Mouse (Mus musculus): Measurements from ENCODE around the gene Ifi47. TPM values are rescaled to one million over a fixed set of nuclear protein-coding genes. Genes with fewer than 3 reads are reported as not detected.

Gene Ifi47
- polyA plus RNA-seq, 1 experiment = 45.3 TPM

- no peak for DNase-seq
- 77% methylated on average over 3 of the region's 3 CpGs for WGBS
- peaks cover 24% of the 10 kb centered on the region for H3K4me1 ChIP-seq (replicated peaks; ENCODE audit: control insufficient read depth, insufficient read depth, low read length)
Observed at GRCm38 (mm10) chr11:49089735-49090507, 13.5 kb downstream of the Ifi47 start.

GRCm38 (mm10) chr11:49090551-49090950, 14.2 kb downstream of the Ifi47 start:
- peaks cover 29% of the 10 kb centered on the region for H3K4me1 ChIP-seq (replicated peaks; ENCODE audit: control insufficient read depth, insufficient read depth, low read length)
- DNase-seq = no peak
- WGBS = 57% methylated on average over 5 of the region's 5 CpGs
- H3K4me3 ChIP-seq (ENCODE audit: control insufficient read depth, insufficient read depth, low read length) = no peak overlapping the region
- TF ChIP-seq POLR2A (IDR thresholded peaks at IDR 0.05; ENCODE audit: control insufficient read depth, extremely low read depth, insufficient read depth, low read length, poor library complexity) = no peak
- TF ChIP-seq CTCF (IDR thresholded peaks at IDR 0.05; ENCODE audit: borderline replicate concordance, control insufficient read depth, extremely low read depth, insufficient read depth, low read length, poor library complexity) = no peak
- H3K27ac ChIP-seq (ENCODE audit: control insufficient read depth, insufficient read depth, low read length) = no peak overlapping the region; the same call in 1 of the 2 replicates
- no peaks in the 10 kb centered on the region for H3K27me3 ChIP-seq (ENCODE audit: control insufficient read depth, insufficient read depth, low read length)
- H3K36me3 ChIP-seq (ENCODE audit: control insufficient read depth, insufficient read depth, low read length) = peaks cover 9% of the 10 kb centered on the region

More at GRCm38 (mm10) chr11:49089735-49090507, 13.5 kb downstream of the Ifi47 start:
- TF ChIP-seq CTCF (IDR thresholded peaks at IDR 0.05; ENCODE audit: borderline replicate concordance, control insufficient read depth, extremely low read depth, insufficient read depth, low read length, poor library complexity) (no peak), POLR2A (IDR thresholded peaks at IDR 0.05; ENCODE audit: control insufficient read depth, extremely low read depth, insufficient read depth, low read length, poor library complexity) (no peak)
- H3K4me3 ChIP-seq (ENCODE audit: control insufficient read depth, insufficient read depth, low read length) = no peak overlapping the region
- no peaks in the 10 kb centered on the region for H3K27me3 ChIP-seq (ENCODE audit: control insufficient read depth, insufficient read depth, low read length)
- peaks cover 3% of the 10 kb centered on the region; the same call in 1 of the 2 replicates for H3K36me3 ChIP-seq (ENCODE audit: control insufficient read depth, insufficient read depth, low read length)
- H3K27ac ChIP-seq (ENCODE audit: control insufficient read depth, insufficient read depth, low read length) = no peak overlapping the region

GRCm38 (mm10) chr11:49091171-49091570, 14.8 kb downstream of the Ifi47 start:
- Histone ChIP-seq H3K4me1 (replicated peaks; ENCODE audit: control insufficient read depth, insufficient read depth, low read length) (peaks cover 30% of the 10 kb centered on the region), H3K27ac (ENCODE audit: control insufficient read depth, insufficient read depth, low read length) (peak overlapping the region; percentile 31; the same call in 1 of the 2 replicates), H3K27me3 (ENCODE audit: control insufficient read depth, insufficient read depth, low read length) (no peaks in the 10 kb centered on the region), H3K36me3 (ENCODE audit: control insufficient read depth, insufficient read depth, low read length) (peaks cover 15% of the 10 kb centered on the region), H3K4me3 (ENCODE audit: control insufficient read depth, insufficient read depth, low read length) (no peak overlapping the region)
- 89% methylated on average over 4 of the region's 4 CpGs for WGBS
- DNase-seq = no peak
- TF ChIP-seq POLR2A (IDR thresholded peaks at IDR 0.05; ENCODE audit: control insufficient read depth, extremely low read depth, insufficient read depth, low read length, poor library complexity) (no peak), CTCF (IDR thresholded peaks at IDR 0.05; ENCODE audit: borderline replicate concordance, control insufficient read depth, extremely low read depth, insufficient read depth, low read length, poor library complexity) (no peak)

DNA sequence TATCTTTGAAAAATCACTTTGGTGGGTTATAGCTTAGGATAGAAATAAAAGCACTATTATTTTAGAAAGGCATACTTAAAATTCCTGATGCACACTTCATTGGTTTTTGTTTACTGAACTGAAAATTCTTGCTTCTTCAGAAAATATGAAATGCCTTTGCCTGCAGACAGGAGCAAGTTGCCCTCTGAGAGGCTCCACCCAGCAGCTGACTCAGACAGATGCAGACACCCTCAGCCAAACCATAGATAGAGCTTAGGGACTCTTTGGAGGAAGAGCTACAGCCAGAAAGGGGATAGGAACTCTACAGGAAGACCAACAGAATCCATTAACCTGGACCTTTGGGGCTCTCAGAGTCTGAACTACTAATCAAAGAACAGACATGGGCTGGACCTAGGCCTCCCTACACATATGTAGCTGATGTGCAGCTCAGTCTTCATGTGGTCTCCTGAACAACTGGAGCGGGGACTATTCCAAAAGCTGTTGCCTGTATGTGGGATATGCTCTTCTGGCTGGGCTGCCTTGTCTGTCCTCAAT, 15.7 kb downstream of the Ifi47 start:
- no peak overlapping the region for H3K4me3 ChIP-seq (ENCODE audit: control insufficient read depth, insufficient read depth, low read length)
- H3K27ac ChIP-seq (ENCODE audit: control insufficient read depth, insufficient read depth, low read length) = peak overlapping the region; percentile 94
- H3K27me3 ChIP-seq (ENCODE audit: control insufficient read depth, insufficient read depth, low read length) = no peaks in the 10 kb centered on the region
- DNase-seq = no peak
- WGBS = 88% methylated on average over 1 of the region's 1 CpGs
- peaks cover 19% of the 10 kb centered on the region for H3K36me3 ChIP-seq (ENCODE audit: control insufficient read depth, insufficient read depth, low read length)
- TF ChIP-seq CTCF (IDR thresholded peaks at IDR 0.05; ENCODE audit: borderline replicate concordance, control insufficient read depth, extremely low read depth, insufficient read depth, low read length, poor library complexity) = no peak
- peaks cover 26% of the 10 kb centered on the region for H3K4me1 ChIP-seq (replicated peaks; ENCODE audit: control insufficient read depth, insufficient read depth, low read length)

- peaks cover 26% of the 10 kb centered on the region for H3K4me1 ChIP-seq (replicated peaks; ENCODE audit: control insufficient read depth, insufficient read depth, low read length)
- TF ChIP-seq POLR2A (IDR thresholded peaks at IDR 0.05; ENCODE audit: control insufficient read depth, extremely low read depth, insufficient read depth, low read length, poor library complexity) (no peak), CTCF (IDR thresholded peaks at IDR 0.05; ENCODE audit: borderline replicate concordance, control insufficient read depth, extremely low read depth, insufficient read depth, low read length, poor library complexity) (no peak)
- H3K36me3 ChIP-seq (ENCODE audit: control insufficient read depth, insufficient read depth, low read length) = peaks cover 19% of the 10 kb centered on the region
- no peaks in the 10 kb centered on the region for H3K27me3 ChIP-seq (ENCODE audit: control insufficient read depth, insufficient read depth, low read length)
- WGBS = 46% methylated on average over 2 of the region's 2 CpGs
- no peak for DNase-seq
- H3K27ac ChIP-seq (ENCODE audit: control insufficient read depth, insufficient read depth, low read length) = peak overlapping the region; percentile 94
- H3K4me3 ChIP-seq (ENCODE audit: control insufficient read depth, insufficient read depth, low read length) = no peak overlapping the region
Observed at GRCm38 (mm10) chr11:49092786-49093185, 16.4 kb downstream of the Ifi47 start.

DNA sequence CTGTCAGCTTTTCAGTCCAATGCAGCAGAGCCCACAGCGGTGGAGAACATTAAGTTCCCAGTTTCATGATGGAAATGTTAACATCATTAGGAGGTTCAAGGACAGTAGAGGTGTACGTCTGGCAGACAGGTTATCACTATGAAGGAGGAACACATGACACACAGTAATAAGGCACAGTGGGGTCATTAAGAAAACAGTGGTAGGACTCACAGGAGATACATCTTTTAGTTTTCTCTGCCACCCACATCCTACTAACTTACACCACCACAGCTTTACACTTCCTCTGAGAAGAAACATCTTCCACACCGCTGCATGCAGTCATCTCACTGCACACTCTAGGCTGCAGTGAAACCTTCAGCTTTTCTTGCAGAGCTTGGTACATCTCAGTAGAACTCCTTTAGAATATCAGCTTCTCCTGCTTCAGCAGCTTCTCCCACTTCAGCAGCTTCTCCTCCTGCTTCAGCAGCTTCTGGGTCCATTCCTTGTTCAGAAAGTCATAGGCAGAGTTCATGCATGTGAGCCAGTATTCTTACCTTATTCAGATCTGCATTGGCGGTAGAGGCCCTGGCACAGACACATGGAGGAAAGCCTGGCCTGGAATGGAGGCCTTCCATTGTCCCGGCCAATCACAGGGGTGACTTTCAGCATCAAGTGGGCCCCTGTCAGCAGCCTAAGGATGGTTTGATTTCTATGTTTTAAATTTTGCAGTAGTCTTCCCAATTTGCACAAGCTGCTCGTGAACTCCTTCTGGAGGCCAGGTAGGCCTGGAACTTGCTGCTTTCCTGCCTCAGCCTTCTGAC, 17.7 kb downstream of the Ifi47 start:
- H3K4me1 ChIP-seq (replicated peaks; ENCODE audit: control insufficient read depth, insufficient read depth, low read length) = peaks cover 24% of the 10 kb centered on the region
- WGBS = 37% methylated on average over 6 of the region's 6 CpGs
- H3K4me3 ChIP-seq (ENCODE audit: control insufficient read depth, insufficient read depth, low read length) = no peak overlapping the region; the same call in 1 of the 2 replicates
- no peaks in the 10 kb centered on the region for H3K27me3 ChIP-seq (ENCODE audit: control insufficient read depth, insufficient read depth, low read length)
- DNase-seq = peak; percentile 62
- H3K27ac ChIP-seq (ENCODE audit: control insufficient read depth, insufficient read depth, low read length) = peak overlapping the region; percentile 99
- H3K36me3 ChIP-seq (ENCODE audit: control insufficient read depth, insufficient read depth, low read length) = peaks cover 19% of the 10 kb centered on the region
- TF ChIP-seq CTCF (IDR thresholded peaks at IDR 0.05; ENCODE audit: borderline replicate concordance, control insufficient read depth, extremely low read depth, insufficient read depth, low read length, poor library complexity) = no peak
- no peak for TF ChIP-seq POLR2A (IDR thresholded peaks at IDR 0.05; ENCODE audit: control insufficient read depth, extremely low read depth, insufficient read depth, low read length, poor library complexity)
